Mouse (Mus musculus) kidney, postnatal 10 days (tissue): Measurements from ENCODE around the gene Mettl7a2.
A peak's percentile ranks its signal among the peaks of the same experiment; 100 is the strongest.
"Not testable (repeated sequence)": the region's sequence is repeated elsewhere in the genome, so short reads cannot be mapped to it uniquely, and the experiment has no call there.

ENCODE experiments used
- DNase-seq: peaks from one replicate; pipeline ENCODE4 v3.0.0; 2021; ENCODE audit warnings: mixed read lengths

Gene Mettl7a2

GRCm38 (mm10) chr15:100352711-100353250 is at the start of gene Mettl7a2, which contains the start of gene Methig1:
TSS of gene Mettl7a2 (plus strand) at chr15:100353200.
TSS of gene Methig1 (plus strand) at chr15:100353149.
- DNase-seq, result no peak

GRCm38 (mm10) chr15:100303428-100304018 is 49.5 kb upstream of the Mettl7a2 start:
- peak; percentile 14 for DNase-seq

GRCm38 (mm10) chr15:100304019-100304991 is 48.7 kb upstream of the Mettl7a2 start, which contains the start of gene Mettl7a1:
TSS of gene Mettl7a1 (plus strand) at chr15:100304140.
- DNase-seq, result peak; percentile 90

- no peak for DNase-seq
Measured at GRCm38 (mm10) chr15:100306201-100306600, 46.8 kb upstream of the Mettl7a2 start.

- DNase-seq, result peak; percentile 60
Measured at GRCm38 (mm10) chr15:100307438-100308096, 45.4 kb upstream of the Mettl7a2 start.

GRCm38 (mm10) chr15:100312346-100312745 is 40.7 kb upstream of the Mettl7a2 start:
- DNase-seq, result no peak

GRCm38 (mm10) chr15:100314448-100315145 is 38.4 kb upstream of the Mettl7a2 start:
- no peak for DNase-seq

- DNase-seq, result peak; percentile 22
Measured at GRCm38 (mm10) chr15:100318014-100318671, 34.9 kb upstream of the Mettl7a2 start.

GRCm38 (mm10) chr15:100319884-100320283 is 33.1 kb upstream of the Mettl7a2 start:
- no peak for DNase-seq

GRCm38 (mm10) chr15:100320295-100320905 is 32.6 kb upstream of the Mettl7a2 start:
- DNase-seq, result no peak

- peak; percentile 80 for DNase-seq
Measured at GRCm38 (mm10) chr15:100321134-100321533, 31.9 kb upstream of the Mettl7a2 start.

- DNase-seq, result no peak
Measured at GRCm38 (mm10) chr15:100324021-100324591, 28.9 kb upstream of the Mettl7a2 start.

- DNase-seq, result no peak
Measured at GRCm38 (mm10) chr15:100325235-100325634, 27.8 kb upstream of the Mettl7a2 start.

GRCm38 (mm10) chr15:100328089-100328488 is 24.9 kb upstream of the Mettl7a2 start:
- peak; percentile 28 for DNase-seq

- not testable (repeated sequence) for DNase-seq
Measured at GRCm38 (mm10) chr15:100329336-100329735, 23.7 kb upstream of the Mettl7a2 start.

- no peak for DNase-seq
Measured at GRCm38 (mm10) chr15:100330739-100331138, 22.3 kb upstream of the Mettl7a2 start.

GRCm38 (mm10) chr15:100332077-100332961 is 20.7 kb upstream of the Mettl7a2 start:
- not testable (repeated sequence) for DNase-seq

- no peak for DNase-seq
Measured at GRCm38 (mm10) chr15:100334629-100335028, 18.4 kb upstream of the Mettl7a2 start, which contains the start of gene Mettl7a3. TSS of gene Mettl7a3 (plus strand) at chr15:100334929.

- not testable (repeated sequence) for DNase-seq
Measured at GRCm38 (mm10) chr15:100337328-100337727, 15.7 kb upstream of the Mettl7a2 start.

GRCm38 (mm10) chr15:100337847-100338246 is 15.2 kb upstream of the Mettl7a2 start:
- peak; percentile 84 for DNase-seq
